Mouse (Mus musculus) ovary, adult 18-20 months (tissue): ENCODE data around the gene Cby3.

Experiments used
- DNase-seq: peaks from one replicate; pipeline ENCODE4 v3.0.0; 2022; ENCODE audit warnings: low spot score, mixed read lengths

The Cby3 gene

DNA sequence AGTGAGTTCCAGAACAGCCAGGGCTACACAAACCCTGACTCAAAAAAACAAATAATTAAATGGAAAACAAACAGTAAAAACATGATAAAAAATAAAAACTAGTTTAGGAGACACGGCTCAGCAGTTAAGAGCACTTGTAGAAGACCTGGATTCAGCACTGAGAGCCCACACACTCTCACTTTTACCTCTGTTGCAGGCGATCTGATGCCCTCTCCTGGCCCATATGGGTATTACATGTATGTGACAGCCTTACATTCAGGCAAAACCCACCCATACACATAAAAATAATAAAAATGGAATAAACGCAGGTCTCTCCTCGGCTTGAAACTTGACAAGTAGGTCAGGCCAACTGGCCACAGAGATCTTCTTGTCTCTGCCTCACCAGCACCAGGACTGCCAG is 10.3 kb downstream of the Cby3 start:
- no peak for DNase-seq

DNA sequence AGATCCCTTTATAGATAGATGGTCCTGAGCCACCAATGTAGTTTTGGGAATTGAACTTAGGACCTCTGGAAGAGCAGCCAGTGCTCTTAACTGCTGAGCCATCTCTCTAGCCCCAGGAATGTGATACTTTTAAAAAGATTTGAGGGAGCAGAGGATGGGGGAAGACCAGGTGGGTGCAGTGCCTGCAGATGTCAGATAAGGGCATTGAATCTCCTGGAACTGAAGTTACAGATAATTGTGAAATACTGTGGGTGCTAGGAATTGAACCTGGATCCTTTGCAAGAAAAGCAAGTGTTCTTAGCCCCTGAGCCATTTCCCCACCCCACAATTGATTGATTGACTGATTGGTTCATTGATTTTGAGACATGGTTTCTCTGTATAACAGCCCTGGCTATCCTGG is 11.1 kb downstream of the Cby3 start:
- no peak for DNase-seq

DNA sequence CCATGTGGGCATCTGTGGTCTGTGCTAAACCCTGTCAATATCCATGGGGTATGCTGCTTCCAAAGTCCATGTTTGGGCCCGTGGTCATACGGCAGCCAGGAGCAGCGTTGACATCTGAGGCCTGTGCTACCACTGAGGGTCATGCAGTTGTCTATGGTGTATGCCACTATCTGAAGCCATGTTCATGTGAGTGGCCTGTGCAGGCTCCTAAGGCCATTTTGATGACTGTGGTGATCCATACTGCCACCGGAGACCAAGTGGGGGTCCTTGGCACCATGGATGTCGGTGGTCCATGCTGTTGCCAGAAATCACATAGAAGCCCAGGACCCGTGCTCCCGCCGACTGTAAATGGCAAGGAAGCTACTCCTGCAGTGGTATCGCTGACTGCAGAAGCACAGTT is 13.3 kb downstream of the Cby3 start:
- no peak for DNase-seq

DNA sequence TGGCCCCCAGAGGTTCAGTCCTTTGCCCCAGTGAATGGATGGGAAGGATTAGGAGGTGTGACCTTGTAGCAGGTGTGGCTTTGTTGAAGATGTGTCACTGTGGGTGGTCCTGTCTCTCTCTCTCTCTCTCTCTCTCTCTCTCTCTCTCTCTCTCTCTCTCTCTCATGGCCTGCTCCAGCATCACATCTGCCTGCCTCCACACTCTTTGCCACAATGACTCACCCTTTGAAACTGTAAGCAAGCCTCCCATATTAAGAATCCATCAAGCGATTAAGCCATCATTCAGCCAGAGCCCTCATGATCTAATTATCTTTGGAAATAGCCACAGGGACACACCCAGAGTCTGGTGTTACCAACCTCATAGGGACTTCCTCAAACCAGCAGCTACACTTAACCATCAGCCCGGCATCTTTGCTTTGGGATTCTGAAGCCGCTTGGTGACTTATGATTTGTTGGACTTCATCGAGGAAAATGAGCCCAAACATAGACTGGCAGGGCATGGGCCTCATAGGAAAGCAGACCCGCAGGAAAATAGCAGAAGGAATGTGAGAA is 15.2 kb downstream of the Cby3 start:
- DNase-seq = no peak

DNA sequence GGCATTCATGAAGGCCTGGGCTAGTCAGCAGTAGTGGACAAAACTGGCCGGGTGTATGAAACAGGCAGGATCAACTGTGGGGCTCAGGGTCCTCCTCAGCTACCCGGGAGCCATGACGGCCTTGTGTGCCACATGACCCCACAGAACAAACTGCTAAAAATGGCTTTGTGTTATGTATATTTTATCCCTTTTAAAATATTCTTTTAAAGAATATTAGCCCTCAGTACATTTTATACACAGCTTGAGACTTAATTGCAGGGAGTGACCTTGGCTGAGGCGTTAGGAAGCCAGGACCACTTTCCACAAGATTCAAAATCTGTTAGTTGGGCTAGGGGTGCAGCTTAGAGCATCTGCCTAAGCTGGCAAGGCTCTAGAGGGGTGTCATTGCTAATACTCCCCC is 16.7 kb downstream of the Cby3 start:
- DNase-seq = no peak

DNA sequence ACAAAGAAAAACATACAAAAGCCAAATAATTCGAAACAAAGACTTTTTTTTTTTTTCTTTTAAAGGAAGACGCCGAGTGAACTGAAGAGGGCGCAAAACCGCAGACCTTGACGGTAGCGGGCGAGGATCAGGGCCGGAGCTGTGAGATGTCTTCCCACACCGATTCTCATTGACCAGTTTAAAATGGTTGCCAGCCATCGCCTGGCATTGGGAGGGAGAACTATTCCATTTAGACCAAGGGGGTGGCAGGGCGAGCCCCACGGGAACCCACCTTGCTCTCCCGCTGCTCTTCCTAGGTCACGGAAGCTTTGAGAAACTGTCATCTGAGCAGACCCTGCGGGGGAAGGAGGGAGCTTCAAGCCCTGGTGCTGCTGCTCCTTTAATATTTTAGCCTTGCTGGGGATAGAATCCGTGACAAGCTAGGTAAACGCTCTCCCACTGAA is 17.2 kb downstream of the Cby3 start:
- peak; percentile 40 for DNase-seq

DNA sequence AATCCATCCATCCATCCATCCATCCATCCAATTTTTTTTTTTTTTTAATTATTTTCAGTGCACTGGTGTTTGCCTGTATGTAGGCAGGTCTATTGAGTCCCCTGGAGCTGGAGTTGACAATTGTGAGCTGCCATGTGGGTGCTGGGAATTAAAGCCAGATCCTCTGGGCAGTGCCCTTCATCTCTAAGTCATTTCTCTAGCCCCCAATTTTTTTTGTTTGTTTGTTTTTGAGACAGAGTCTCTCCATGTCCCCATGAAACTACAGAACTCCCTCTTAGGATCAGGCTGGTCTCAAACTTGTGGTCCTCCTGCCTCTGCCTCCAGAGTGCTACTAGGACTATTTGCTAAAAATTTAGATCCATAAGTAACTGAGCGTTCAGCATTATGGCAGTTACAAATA is 17.6 kb downstream of the Cby3 start:
- no peak for DNase-seq

DNA sequence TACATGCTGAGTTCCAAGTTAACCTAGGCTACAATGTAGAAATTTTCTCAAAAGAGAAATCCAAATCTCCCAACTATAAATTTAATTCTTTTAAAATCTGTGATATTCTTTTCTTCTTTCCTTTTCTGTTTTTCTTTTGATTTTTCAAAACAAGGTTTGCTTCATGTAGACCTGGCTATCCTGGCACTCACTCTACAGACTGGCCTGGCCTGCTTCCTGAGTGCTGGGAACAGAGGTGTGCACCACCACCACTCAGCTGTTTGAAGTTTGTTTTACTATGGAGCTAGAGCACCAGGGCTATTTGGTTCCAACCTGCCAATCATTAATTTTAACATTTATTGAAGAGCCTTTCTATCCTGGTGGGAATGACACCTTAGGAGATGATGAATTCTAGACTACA is 18.8 kb downstream of the Cby3 start:
- no peak for DNase-seq

DNA sequence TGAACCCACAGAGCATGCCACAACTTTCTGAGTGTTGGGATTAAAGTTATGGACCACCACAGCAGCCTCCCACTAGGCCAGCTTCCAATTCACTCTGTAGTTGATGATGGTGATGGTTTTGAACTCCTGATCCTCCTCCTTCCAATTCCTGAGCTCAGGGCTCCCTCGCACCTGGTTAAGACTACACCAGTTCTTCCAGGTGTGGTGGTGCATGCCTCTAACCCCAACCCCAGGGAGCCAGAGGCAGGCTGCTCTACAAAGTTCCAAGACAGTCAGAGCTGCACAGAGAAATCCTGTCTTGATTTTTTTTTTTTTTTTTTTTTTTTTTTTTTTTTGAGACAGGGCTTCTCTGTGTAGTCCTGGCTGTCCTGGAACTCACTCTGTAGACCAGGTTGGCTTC is 19.4 kb downstream of the Cby3 start:
- no peak for DNase-seq

DNA sequence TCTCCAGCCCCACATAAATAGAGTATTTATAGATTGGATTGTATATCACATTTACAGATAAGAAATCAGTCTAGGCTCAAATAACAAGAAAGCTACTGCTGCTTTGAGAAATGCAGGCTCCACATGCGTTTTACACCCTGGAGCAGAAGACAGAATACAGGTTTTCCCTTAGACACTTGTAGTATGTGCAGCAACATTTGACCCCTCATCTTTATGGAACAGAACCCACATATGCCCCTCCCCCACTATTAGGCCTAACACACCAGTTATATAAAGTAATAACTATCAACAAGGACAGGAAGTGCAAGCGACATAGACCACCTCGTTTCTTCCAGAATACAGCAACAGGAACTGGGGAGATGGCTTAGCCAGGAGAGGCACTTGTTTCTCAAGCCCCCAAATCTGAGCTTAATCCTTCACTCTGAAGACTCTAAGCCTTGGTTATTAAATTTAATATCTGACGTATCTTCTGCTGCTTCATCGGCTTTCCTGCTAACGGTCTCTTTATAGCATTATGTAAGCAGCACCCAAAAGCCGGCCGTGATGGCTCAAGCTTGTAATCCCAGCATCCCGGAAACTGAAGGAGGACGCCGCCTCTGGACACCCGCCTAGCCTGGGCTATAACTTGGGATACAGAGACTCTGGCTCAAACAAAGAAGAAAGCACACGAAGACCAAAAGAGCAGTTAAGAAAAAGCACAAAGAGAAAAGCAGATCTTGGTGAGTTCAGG is 20.2 kb downstream of the Cby3 start:
- no peak for DNase-seq

DNA sequence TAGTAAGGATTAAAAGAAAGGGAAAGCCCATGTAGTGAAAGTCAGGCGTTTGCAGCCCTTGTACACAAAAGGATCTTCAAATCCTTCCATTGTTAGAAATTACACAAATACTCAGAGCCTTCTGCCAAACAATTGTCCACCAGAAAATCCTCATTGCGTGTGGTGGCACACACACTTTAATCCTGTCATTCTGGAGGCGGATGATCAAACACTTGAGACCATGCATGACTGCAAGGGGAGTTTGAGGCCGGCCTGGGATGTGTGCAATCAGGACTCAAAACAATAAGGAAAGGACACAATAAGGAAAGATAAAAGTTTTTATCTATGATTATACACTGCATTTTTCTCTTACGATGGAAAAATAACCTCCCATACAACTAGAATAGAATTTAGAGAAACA is 21.2 kb downstream of the Cby3 start:
- DNase-seq = no peak

DNA sequence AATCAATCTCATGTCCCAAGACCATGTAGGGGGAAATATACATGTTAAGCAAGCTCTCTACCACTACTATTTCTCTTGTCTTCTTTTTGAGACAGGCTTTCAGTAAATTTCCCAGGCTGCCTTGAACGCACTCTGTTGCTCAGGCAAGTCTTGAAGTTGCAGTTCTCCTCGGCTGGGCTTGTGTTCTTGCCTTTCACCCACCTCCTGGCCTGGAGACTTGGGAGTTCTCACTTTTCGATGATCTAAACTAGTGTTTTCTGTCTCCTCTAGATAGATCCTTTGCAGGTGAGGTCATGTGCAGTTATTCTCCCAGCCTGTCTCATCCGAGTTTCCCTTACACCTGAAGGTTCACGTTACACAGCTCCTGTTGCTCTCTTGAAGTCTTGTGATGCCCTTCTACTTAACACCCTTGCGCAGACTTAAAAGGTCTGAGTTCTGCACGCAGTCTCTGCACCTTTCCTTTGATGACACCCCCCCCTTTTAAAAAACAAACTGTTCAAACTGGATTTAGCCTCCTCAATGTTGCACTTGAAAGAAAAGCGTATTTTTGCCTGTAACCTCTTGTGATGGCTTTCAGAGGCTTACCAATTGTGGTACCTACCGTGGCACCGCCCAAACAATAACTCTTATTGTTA is 22.0 kb downstream of the Cby3 start:
- DNase-seq = no peak

DNA sequence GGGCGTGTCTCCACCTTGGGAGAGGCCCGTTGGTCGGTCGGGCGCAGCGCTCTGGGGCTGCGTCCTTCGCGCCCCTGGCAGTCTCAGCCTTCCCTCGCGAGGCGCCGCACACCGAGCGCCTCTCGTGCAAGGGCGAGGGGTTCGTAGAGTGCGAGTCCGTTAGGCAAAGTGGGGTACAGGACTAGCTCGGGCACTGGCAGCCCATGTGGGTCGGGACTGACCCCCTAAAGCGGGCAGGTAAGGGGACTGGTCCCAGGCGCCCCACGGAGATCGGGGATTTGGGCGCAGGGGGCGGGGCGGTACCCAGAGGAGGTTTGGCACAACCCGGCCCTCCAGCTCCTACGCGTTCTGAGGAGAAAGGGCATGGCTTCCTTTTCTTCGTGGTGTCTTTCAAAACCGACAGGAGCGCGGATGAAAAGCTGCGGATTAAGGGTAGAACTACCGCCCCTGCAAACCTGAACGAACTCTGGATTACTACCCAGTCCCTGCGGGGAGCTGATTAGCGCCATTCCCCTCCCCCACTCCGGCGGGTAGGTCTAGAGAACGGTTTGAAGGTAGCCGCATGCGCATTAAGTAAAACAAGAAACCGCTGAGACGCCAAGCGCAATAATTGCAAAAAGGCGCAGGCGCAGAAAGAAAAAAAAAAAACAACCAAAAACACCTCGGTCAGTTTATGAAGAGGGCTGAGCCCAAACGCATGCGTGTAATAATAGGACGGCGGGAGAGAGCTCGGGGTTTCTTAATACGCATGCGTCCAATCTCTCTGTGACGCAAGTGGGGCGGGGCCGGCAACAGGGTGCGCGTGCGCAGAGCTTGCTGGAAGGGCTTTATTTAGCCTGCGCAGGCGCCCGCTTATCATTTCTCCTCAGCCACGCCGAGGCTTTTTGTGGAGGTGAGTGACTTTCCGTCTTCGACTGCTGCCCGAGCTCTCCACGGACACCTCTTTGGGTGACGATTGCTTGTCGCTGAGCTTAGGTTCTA is 22.9 kb downstream of the Cby3 start, which contains the start of gene Hnrnph1:
Gene Hnrnph1, plus strand, starts transcription at position 80 of the 981 bp plus-strand sequence.
- DNase-seq = peak; percentile 96

DNA sequence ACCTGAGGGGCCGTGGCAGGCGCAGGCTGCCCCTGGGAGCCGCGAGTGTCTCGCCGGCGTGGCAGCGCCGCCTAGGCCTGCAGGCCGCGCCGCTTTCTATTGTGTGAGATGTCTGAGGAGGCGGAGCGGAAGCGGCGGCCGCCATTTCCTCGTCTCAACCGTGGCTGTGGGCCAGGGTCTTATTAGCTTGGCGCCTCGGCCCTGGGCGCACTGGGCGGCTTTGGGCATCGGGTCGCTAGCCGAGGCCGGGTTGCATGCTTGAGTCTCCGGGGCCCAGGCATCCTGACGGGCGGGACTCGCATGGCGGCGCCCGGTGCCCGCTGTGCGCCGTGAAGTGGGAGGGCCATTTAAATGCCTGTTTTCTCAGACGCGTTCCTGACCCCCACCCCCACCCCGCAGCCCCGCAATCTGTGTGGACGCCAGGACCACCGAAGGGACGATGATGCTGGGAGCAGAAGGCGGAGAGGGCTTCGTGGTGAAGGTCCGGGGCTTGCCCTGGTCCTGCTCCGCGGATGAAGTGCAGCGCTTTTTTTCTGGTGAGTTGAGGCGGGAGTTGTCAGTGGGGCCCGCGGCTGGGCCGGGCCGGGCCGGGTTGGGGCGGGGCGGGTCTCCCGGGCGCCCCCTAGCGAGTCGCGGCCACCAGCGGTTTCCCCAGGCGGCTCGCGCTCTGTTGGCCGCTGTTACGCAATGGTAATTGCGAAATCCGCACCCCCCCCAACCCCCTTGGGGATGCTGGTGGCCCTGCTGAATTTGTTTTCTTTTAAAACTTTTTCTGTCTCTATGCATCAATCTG is 23.8 kb downstream of the Cby3 start:
- peak; percentile 75 for DNase-seq

DNA sequence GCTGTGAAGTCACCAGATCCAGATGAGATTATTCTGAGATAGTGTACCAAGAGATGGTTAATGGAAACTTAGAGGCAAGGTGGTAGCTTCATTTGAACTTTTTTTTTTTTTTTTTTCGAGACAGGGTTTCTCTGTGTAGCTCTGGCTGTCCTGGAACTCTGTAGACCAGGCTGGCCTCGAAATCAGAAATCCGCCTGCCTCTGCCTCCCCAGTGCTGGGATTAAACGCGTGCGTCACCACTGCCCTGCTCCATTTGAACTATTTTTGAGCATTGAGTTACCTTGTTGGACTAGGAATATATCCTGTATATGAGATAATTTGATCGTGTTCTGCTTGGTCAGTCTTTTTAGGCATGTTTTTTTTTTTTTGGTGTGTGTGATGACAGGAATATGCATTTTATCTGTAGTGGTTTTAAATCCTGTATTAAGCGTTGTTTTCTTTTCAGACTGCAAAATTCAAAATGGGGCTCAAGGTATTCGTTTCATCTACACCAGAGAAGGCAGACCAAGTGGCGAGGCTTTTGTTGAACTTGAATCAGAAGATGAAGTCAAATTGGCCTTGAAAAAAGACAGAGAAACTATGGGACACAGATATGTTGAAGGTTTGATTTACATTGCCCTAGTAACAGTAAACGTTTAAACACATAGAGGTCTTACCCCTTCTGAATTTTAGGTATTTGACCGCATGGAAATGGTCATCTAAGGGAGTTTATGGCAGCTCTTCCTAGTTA is 24.9 kb downstream of the Cby3 start:
- no peak for DNase-seq

DNA sequence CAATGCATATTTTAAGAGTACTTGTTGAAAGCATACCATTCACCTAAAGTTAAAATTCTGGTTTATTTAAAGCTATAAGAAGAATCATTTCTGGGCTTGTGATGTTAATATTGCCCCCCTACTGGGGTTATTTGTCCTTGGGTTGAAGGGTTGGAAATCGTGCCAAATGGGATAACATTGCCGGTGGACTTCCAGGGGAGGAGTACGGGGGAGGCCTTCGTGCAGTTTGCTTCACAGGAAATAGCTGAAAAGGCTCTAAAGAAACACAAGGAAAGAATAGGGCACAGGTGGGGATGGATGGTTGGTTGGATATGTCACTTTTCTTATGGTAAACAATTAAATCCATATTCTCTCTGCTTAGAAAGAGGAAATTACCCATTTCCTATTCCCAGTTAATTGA is 27.0 kb downstream of the Cby3 start:
- no peak for DNase-seq

DNA sequence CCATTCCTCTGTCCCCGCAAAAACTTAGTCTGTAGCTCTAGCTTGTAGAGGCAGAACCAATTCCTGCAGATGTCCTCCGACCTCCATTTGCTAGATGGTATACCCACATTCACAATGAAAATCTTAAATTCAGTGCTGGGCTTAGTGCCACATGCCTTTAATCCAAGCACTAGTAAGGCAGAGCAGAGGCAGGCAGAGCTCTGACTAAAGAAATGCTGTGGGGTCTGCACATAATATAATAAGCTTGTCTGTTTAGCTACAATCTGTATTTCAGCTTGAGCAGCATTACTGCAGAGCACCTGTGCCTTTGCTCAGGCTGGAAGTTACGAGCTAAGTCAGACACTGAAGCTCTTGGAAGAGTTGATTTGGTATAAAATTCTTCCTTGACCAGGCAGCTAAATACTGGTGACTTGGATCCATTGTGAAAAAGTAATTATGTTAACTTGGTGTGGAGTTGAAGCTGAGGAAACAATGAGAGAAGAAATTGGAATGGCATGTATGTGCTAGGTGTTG is 33.0 kb downstream of the Cby3 start:
- DNase-seq = no peak

DNA sequence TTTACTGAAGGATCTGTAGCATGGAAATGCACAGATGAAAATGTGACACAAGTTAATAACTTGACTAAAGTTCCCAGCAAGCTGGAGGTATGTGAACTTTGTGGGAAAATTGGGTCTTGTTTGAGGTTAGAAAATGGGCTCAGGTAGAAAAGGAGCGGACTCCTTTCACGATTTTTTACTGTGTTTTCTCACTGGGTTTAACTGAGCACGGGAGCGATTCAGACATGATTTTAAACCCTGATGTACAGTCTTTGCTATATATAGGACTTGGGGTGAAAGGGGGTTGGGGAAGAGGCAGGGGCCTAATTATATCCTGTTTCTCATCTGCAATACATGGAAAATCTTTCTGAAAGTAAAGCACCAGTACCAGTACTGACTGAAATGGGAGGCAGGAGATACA is 33.4 kb downstream of the Cby3 start:
- DNase-seq = no peak

DNA sequence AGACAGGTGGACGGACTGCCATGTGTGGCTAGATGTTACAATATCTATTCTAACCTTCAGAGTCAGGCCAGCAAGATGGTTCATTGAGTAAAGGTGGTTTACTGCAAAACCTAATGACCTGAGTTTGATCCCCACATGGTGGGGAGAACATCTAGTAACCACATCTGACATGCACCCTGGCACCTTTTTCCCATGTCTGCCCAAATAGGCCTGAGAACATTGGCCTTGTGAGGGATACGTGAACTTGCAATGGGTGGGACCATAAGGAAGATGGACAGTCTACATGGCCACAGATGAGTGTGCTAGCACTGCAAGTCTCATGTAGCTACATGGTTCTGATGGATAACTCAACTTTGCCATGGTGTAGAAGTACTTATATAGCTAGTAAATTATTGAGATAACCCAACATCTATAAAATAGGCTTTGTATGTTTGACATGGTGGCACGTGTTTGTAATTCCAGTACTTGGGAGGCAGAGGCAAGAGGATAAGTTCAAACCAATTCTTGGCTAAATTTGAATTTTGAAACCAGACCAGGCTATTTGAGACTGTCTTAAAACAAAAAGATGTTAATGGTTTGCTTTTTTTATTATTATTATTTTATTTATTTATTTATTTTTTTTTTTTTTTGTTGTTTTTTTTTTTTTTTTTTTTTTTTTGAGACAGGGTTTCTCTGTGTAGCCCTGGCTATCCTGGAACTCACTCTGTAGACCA is 34.1 kb downstream of the Cby3 start:
- no peak for DNase-seq

DNA sequence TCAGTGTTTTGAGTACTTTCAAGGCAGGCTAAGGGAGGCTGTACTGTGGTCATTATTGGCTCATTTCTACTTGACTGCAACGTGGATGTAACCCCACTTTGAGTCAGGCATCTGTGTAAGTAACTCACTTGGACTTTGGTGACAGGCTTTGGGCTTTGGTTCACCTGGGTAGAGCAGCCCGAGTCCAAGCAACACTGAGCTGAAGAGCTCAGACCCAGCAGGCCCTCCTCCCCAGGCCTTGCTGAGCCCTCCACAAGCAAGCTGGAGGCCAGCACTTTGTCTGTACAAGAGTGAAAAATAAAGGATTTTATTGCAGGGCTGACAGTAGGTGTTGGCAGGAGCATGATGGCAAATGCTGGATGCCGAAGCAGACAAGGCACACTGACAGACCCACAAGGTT is 34.7 kb downstream of the Cby3 start:
- DNase-seq = no peak
